Mouse (Mus musculus) bone marrow macrophage, adult 2 months (primary cell): ENCODE results near the gene Dapk3.

ENCODE experiments used
- CTCF ChIP-seq: IDR thresholded peaks from 2 replicates; pipeline ENCODE4 v1.5.1; 2012; ENCODE audit warnings: low read depth, mild to moderate bottlenecking, low read length, moderate library complexity
- POLR2A ChIP-seq: IDR thresholded peaks from 2 replicates; pipeline ENCODE4 v1.6.1; 2012; ENCODE audit warnings: mild to moderate bottlenecking, low read depth, low read length, borderline replicate concordance

DNA sequence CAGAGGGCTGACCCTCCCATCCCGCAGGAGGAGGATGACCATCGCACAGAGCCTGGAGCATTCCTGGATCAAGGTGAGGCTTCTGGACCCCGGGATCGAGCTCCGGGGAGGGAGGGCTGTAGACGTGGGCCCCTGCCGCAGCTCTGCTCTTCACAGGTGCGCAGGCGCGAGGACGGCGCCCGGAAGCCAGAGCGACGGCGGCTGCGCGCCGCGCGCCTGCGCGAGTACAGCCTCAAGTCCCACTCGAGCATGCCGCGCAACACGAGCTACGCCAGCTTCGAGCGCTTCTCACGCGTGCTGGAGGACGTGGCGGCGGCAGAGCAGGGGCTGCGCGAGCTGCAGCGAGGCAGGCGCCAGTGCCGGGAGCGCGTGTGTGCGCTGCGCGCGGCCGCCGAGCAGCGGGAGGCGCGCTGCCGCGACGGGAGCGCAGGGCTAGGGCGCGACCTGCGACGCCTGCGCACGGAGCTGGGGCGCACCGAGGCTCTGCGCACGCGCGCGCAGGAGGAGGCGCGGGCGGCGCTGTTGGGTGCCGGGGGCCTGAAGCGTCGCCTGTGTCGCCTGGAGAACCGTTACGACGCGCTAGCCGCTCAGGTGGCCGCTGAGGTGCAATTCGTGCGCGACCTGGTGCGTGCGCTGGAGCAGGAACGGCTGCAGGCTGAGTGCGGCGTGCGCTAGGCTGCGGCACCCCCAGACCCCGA, 9.6 kb downstream of the Dapk3 start:
- no peak for TF ChIP-seq CTCF
- TF ChIP-seq POLR2A = no peak
